Mouse (Mus musculus): ENCODE results near the gene Rbm28. TPM values are rescaled to one million over a fixed set of nuclear protein-coding genes. Genes with fewer than 3 reads are reported as not detected.

Rbm28 gene
- polyA plus RNA-seq, 1 experiment from 2014 or later = 74.8 TPM

DNA sequence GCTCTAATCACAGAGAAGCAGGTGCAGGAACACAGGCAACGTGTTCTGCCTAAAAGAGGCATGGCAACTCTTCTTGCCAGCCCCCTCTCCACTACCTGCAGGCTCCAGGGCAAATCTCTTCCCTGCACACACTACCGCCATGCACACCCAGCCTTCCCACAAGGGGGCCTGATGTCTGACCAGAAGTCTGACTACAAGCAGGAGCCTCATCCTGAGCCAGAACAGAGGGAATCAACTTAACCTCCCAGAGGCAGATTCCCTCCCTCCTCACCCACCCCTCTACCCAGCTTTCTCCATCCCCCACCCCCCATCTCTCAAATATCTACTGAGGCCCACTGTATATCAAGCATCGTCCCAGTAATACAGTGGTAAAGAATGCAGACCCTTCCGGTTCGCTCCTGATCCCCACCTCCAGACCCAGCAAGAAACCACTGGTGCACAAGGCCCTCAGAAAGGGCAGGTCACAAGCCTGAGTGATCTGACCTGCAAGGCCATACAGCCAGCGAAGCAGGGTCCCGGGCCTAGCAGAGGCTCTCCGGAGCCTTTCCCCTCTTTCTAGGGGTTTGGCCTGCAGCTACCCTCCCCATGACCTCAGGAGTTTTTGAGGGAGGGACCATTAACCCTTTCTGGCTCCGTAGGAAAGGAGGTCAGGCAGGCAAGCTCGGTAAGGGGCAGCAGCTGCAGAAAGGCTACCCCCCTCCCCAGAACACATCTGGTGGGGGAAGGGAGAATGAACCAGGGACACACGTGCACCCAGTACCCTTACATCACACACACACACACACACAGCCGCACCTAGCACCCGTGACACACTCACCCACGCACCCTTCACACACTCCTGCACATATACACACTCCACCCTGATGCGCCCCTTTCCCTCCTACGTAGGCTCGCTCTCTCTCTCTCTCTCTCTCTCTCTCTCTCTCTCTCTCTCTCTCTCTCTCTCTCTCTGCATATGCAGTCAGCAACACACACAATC lies 13.4 kb upstream of the Rbm28 start:
- Histone ChIP-seq H3K9ac (ENCODE audit: low read length) (no peak overlapping the region; the same call in 1 of the 2 replicates), H3K4me3 (ENCODE audit: low read depth, low read length) (peak overlapping the region; percentile 62), H3K4me2 (ENCODE audit: low read depth, low read length, severe bottlenecking) (peak overlapping the region; percentile 91), H3K4me1 (replicated peaks; ENCODE audit: control insufficient read depth, insufficient read depth, low read length) (peaks cover 3% of the 10 kb centered on the region; the same call in 1 of the 2 replicates), H3K27me3 (ENCODE audit: control insufficient read depth, insufficient read depth, low read length) (peaks cover 13% of the 10 kb centered on the region), H3K36me3 (ENCODE audit: control insufficient read depth, insufficient read depth, low read length) (no peaks in the 10 kb centered on the region), H3K9me3 (ENCODE audit: control insufficient read depth, low read length) (no peaks in the 10 kb centered on the region), H3K27ac (ENCODE audit: low read depth, low read length) (no peak overlapping the region)
- DNase-seq (ENCODE audit: low spot score) (no peak), ATAC-seq (replicated peaks; ENCODE audit: low FRiP score) (peak; percentile 68)
- 8% methylated on average over 17 of the region's 17 CpGs for WGBS

DNA sequence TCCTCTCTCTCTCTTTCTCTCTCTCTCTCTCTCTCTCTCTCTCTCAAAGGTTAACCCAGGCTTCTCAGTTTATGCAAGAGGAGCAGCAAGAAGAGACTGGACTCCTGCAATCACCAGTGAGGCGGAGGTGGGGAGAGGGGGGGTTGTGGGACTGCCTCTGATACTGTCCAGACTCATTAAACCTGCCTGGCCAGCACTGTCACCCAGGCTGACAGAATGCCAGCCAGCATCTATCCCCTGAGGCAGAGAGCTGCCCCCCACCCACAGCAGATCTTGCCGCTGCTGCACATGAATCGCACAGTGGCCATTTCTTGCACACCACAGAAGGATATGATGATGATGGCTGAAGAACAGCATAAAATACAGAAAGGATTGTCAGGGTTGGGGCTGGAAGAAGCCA lies 10.3 kb upstream of the Rbm28 start:
- H3K9ac ChIP-seq (ENCODE audit: low read length) = no peak overlapping the region
- no peak overlapping the region for H3K4me2 ChIP-seq (ENCODE audit: low read depth, low read length, severe bottlenecking)
- WGBS = 80% methylated on average over 3 of the region's 3 CpGs
- H3K36me3 ChIP-seq (ENCODE audit: control insufficient read depth, insufficient read depth, low read length) = no peaks in the 10 kb centered on the region
- no peak for ATAC-seq (replicated peaks; ENCODE audit: low FRiP score)
- H3K9me3 ChIP-seq (ENCODE audit: control insufficient read depth, low read length) = no peaks in the 10 kb centered on the region
- no peak for DNase-seq (ENCODE audit: low spot score)
- H3K4me1 ChIP-seq (replicated peaks; ENCODE audit: control insufficient read depth, insufficient read depth, low read length) = peaks cover 5% of the 10 kb centered on the region
- H3K4me3 ChIP-seq (ENCODE audit: low read depth, low read length) = no peak overlapping the region
- peaks cover 33% of the 10 kb centered on the region for H3K27me3 ChIP-seq (ENCODE audit: control insufficient read depth, insufficient read depth, low read length)
- no peak overlapping the region for H3K27ac ChIP-seq (ENCODE audit: low read depth, low read length)

DNA sequence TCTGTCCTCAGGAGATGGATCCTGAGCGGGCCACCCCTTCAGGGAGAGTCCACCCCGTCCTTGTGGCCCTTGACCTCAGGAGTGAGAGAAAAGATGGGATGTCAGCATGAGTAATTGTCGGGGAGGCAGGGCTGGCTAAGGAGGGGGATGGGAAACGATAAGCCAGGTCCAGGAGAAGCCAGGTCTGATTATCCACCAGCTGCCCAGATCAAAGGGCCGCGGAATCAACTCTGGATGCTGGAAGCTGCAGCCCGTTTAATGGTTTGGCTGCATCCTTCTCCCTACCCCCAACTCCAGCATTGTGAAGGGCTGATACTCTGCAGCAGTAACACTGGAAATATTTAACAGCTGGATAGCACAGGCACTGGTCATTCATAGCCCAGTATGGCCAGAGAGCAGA lies 9.6 kb upstream of the Rbm28 start:
- no peak overlapping the region for H3K4me2 ChIP-seq (ENCODE audit: low read depth, low read length, severe bottlenecking)
- H3K27ac ChIP-seq (ENCODE audit: low read depth, low read length) = no peak overlapping the region
- H3K4me1 ChIP-seq (replicated peaks; ENCODE audit: control insufficient read depth, insufficient read depth, low read length) = peaks cover 7% of the 10 kb centered on the region
- DNase-seq (ENCODE audit: low spot score) = no peak
- H3K36me3 ChIP-seq (ENCODE audit: control insufficient read depth, insufficient read depth, low read length) = no peaks in the 10 kb centered on the region
- H3K9ac ChIP-seq (ENCODE audit: low read length) = no peak overlapping the region
- H3K4me3 ChIP-seq (ENCODE audit: low read depth, low read length) = no peak overlapping the region
- H3K27me3 ChIP-seq (ENCODE audit: control insufficient read depth, insufficient read depth, low read length) = peaks cover 36% of the 10 kb centered on the region
- WGBS = 28% methylated on average over 7 of the region's 7 CpGs
- no peaks in the 10 kb centered on the region for H3K9me3 ChIP-seq (ENCODE audit: control insufficient read depth, low read length)
- no peak for ATAC-seq (replicated peaks; ENCODE audit: low FRiP score)

DNA sequence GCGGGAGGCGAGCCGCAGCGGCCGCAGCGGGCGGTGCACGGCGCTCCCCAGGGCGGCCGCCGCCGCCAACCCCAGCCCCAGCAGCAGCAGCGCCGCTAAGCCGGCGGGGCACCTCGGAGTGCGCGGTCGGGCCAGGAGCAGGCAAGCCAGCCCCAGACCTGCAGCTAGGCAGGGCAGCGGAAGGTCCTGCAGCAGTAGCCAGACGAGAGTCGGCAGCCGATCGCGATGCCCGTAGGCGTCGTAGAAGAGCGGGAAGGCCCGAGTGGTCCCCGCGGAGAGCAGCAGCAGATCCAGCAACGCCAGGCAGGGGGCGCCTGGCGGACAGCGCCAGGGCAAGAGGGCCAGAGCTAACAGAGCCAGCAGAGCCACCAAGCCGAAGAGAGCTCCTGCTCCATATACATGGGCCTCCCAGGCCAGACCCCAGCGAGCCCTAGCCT lies 6.2 kb upstream of the Rbm28 start:
- under 1% methylated on average over 40 of the region's 40 CpGs for WGBS
- Histone ChIP-seq H3K27ac (ENCODE audit: low read depth, low read length) (no peak overlapping the region), H3K4me3 (ENCODE audit: low read depth, low read length) (peak overlapping the region; percentile 43), H3K9ac (ENCODE audit: low read length) (peak overlapping the region; percentile 64), H3K36me3 (ENCODE audit: control insufficient read depth, insufficient read depth, low read length) (no peaks in the 10 kb centered on the region), H3K4me1 (replicated peaks; ENCODE audit: control insufficient read depth, insufficient read depth, low read length) (peaks cover 4% of the 10 kb centered on the region), H3K27me3 (ENCODE audit: control insufficient read depth, insufficient read depth, low read length) (peaks cover 47% of the 10 kb centered on the region), H3K4me2 (ENCODE audit: low read depth, low read length, severe bottlenecking) (peak overlapping the region; percentile 99), H3K9me3 (ENCODE audit: control insufficient read depth, low read length) (no peaks in the 10 kb centered on the region)
- peak; percentile 95 for DNase-seq (ENCODE audit: low spot score)
- peak; percentile 89 for ATAC-seq (replicated peaks; ENCODE audit: low FRiP score)

DNA sequence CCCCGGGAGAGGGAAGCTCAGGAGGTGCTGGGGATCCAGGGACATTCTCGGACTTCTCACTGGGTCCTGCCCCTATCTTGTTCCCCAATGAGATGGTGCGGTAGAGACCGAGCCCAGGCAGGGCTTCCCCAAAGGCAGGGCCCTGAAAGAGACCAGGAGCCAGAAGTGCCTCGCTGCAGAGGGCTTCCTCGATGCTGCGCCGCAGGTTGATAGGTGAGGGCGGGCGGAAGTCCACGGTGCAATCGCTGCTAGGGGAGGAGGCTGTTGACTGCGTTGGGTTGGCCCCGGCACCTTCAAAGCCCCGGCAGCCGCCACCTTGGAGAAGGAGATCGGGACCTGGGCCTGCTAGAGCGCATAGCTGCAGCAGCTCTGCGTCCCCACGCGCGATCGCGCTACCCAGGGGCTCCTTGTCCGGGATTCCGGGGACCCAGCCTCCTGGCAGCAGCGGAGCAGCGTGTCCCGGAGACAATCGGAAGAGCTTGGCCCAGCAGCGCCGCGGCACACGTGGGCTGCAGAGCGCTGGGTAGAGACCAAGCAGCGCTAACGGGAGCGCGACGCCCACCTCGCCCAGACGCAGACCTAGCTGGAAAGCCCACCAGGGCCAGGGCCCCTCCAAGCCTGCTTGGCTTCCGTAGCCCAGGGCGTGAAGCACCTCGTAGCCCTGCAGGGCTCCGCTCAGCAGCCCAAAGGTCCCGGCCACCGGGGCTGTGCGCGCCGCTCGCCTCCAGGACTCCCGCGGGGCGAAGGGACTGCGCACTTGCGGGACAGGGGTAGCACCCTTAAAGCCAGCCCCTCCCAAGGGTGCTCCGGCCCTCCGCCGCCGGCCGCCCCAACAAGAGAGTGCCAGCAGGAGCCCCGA lies 5.5 kb upstream of the Rbm28 start:
- WGBS = under 1% methylated on average over 62 of the region's 63 CpGs
- Histone ChIP-seq H3K9ac (ENCODE audit: low read length) (peak overlapping the region; percentile 64), H3K27ac (ENCODE audit: low read depth, low read length) (no peak overlapping the region), H3K36me3 (ENCODE audit: control insufficient read depth, insufficient read depth, low read length) (no peaks in the 10 kb centered on the region), H3K4me2 (ENCODE audit: low read depth, low read length, severe bottlenecking) (peak overlapping the region; percentile 99), H3K9me3 (ENCODE audit: control insufficient read depth, low read length) (no peaks in the 10 kb centered on the region), H3K27me3 (ENCODE audit: control insufficient read depth, insufficient read depth, low read length) (peaks cover 47% of the 10 kb centered on the region), H3K4me1 (replicated peaks; ENCODE audit: control insufficient read depth, insufficient read depth, low read length) (peaks cover 4% of the 10 kb centered on the region), H3K4me3 (ENCODE audit: low read depth, low read length) (peak overlapping the region; percentile 43)
- DNase-seq (ENCODE audit: low spot score) (peak; percentile 75), ATAC-seq (replicated peaks; ENCODE audit: low FRiP score) (peak; percentile 60)

DNA sequence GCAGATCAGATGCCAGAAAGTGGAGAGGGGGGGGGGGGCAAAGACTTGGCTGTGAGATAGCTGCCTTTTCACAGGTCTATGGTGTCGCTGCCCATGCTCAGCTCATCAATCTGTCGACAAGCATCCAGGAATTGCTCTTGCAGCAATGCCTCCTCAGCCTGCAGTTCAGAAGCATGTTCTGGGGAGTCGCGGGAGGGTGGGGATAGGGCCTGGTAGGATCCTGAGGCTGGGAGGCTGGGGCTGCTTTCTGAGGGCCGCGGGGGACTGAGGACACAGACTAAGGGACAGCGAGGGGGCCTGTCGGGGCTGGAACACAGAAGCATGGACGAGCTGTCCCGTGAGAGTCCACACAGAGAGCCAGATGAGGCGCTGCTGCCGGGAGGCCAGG lies 4.9 kb upstream of the Rbm28 start:
- H3K27ac ChIP-seq (ENCODE audit: low read depth, low read length) = no peak overlapping the region
- ATAC-seq (replicated peaks; ENCODE audit: low FRiP score) = no peak
- H3K9ac ChIP-seq (ENCODE audit: low read length) = peak overlapping the region; percentile 64
- WGBS = 5% methylated on average over 12 of the region's 12 CpGs
- no peaks in the 10 kb centered on the region for H3K36me3 ChIP-seq (ENCODE audit: control insufficient read depth, insufficient read depth, low read length)
- peaks cover 4% of the 10 kb centered on the region for H3K4me1 ChIP-seq (replicated peaks; ENCODE audit: control insufficient read depth, insufficient read depth, low read length)
- peak overlapping the region; percentile 99 for H3K4me2 ChIP-seq (ENCODE audit: low read depth, low read length, severe bottlenecking)
- DNase-seq (ENCODE audit: low spot score) = no peak
- H3K9me3 ChIP-seq (ENCODE audit: control insufficient read depth, low read length) = no peaks in the 10 kb centered on the region
- H3K4me3 ChIP-seq (ENCODE audit: low read depth, low read length) = peak overlapping the region; percentile 43; the same call in 1 of the 2 replicates
- peaks cover 47% of the 10 kb centered on the region for H3K27me3 ChIP-seq (ENCODE audit: control insufficient read depth, insufficient read depth, low read length)

DNA sequence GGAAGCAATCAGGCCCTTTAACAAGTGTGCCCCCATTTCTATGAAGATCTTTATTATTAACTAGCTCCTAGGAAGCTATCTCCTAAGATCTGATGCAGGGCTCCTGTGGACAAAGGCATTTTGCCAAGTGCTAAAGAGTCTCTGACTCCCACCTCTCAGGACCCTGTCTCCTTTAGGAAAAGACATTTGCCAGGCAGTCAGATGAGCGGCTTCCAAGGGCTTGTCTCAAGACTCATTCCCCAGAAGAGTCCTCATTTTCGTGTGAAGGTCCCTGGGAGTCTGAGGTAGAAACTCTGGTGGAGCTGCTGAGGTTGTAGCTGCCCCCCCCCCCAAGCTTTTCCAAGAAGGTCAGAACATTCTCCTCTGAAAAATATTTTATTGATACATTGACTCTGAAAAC lies 4.1 kb upstream of the Rbm28 start:
- Histone ChIP-seq H3K4me2 (ENCODE audit: low read depth, low read length, severe bottlenecking) (no peak overlapping the region), H3K36me3 (ENCODE audit: control insufficient read depth, insufficient read depth, low read length) (no peaks in the 10 kb centered on the region), H3K27ac (ENCODE audit: low read depth, low read length) (no peak overlapping the region), H3K9me3 (ENCODE audit: control insufficient read depth, low read length) (no peaks in the 10 kb centered on the region), H3K9ac (ENCODE audit: low read length) (no peak overlapping the region), H3K27me3 (ENCODE audit: control insufficient read depth, insufficient read depth, low read length) (peaks cover 45% of the 10 kb centered on the region), H3K4me1 (replicated peaks; ENCODE audit: control insufficient read depth, insufficient read depth, low read length) (peaks cover 4% of the 10 kb centered on the region), H3K4me3 (ENCODE audit: low read depth, low read length) (no peak overlapping the region)
- ATAC-seq (replicated peaks; ENCODE audit: low FRiP score) (no peak), DNase-seq (ENCODE audit: low spot score) (no peak)
- 52% methylated on average over 2 of the region's 2 CpGs for WGBS

DNA sequence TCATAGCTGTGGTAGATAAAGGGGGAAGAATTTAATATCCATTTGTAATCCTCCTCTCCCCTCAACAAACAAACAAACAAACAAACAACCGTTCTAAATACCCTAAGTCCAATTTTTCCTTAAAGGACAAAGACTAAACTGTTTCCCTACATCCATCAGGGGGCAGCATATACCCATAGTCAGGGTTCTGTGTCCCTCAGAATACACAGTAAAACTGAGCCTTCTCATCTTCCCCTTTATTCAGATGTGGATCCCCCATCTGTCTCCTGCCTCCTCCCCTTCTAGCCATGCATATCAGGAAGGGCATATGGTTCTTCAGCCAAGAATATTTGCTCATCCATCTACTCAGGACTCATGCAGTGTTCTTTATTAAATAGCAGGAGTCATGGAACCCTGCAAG lies 1.4 kb upstream of the Rbm28 start:
- H3K4me2 ChIP-seq (ENCODE audit: low read depth, low read length, severe bottlenecking) = no peak overlapping the region
- H3K36me3 ChIP-seq (ENCODE audit: control insufficient read depth, insufficient read depth, low read length) = no peaks in the 10 kb centered on the region
- WGBS = 16% methylated on average over 1 of the region's 1 CpGs
- no peak overlapping the region for H3K27ac ChIP-seq (ENCODE audit: low read depth, low read length)
- ATAC-seq (replicated peaks; ENCODE audit: low FRiP score) (no peak), DNase-seq (ENCODE audit: low spot score) (no peak)
- H3K27me3 ChIP-seq (ENCODE audit: control insufficient read depth, insufficient read depth, low read length) = peaks cover 34% of the 10 kb centered on the region
- H3K4me3 ChIP-seq (ENCODE audit: low read depth, low read length) = no peak overlapping the region
- H3K9me3 ChIP-seq (ENCODE audit: control insufficient read depth, low read length) = no peaks in the 10 kb centered on the region
- peaks cover 4% of the 10 kb centered on the region for H3K4me1 ChIP-seq (replicated peaks; ENCODE audit: control insufficient read depth, insufficient read depth, low read length)
- H3K9ac ChIP-seq (ENCODE audit: low read length) = no peak overlapping the region
